Mouse (Mus musculus): Measurements from ENCODE around the gene Ebf1.

DNA sequence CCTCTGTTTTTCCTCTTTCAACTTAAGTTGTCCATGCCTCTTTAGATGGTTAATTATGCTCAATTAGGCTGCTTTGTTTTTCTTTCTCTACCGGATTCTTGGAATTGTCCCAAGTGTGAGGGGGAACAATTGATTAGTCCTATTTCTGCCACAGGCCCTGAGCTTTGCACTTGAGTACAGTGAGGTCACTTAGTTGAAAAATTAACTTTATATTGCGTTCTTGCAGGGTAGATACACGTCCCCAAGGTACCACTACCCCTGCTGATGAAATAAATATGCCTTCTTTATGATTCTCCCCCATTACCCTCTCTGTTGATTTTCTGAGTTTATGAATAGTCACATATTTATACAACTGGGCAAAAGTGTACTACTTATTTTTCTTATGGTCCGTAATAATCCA, 351.9 kb downstream of the Ebf1 start:
- no peak for TF ChIP-seq CTCF (IDR thresholded peaks at IDR 0.05; ENCODE audit: control insufficient read depth, insufficient read depth, insufficient replicate concordance, low read depth, low read length)
- no peak for TF ChIP-seq POLR2A (IDR thresholded peaks at IDR 0.05; ENCODE audit: control insufficient read depth, low read depth, low read length)
